Mouse (Mus musculus) liver, embryonic 13.5 days (tissue): ENCODE results near the gene Vsig8. TPM values are rescaled to one million over a fixed set of nuclear protein-coding genes. Genes with fewer than 3 reads are reported as not detected.

Source experiments
- ATAC-seq: fragments of 200-750 bp; cut with Nextera tagmentation; 2 replicates; pipeline ENCODE4 v1.8.0; 2017; ENCODE audit warnings: low read depth, mild to moderate bottlenecking, moderate number of reproducible peaks, moderate library complexity
- DNase-seq: peaks from one replicate; pipeline ENCODE4 v3.0.0; 2022
- H3K27ac ChIP-seq: fragments of 300-500 bp; sonication (generic); 2 replicates; pipeline ENCODE4 v1.5.1; 2015; ENCODE audit warnings: moderate library complexity, mild to moderate bottlenecking, inconsistent platforms
- H3K27me3 ChIP-seq: fragments of 300-500 bp; sonication (generic); 2 replicates; pipeline ENCODE4 v1.6.1; 2015; ENCODE audit warnings: mild to moderate bottlenecking, inconsistent platforms
- H3K36me3 ChIP-seq: fragments of 300-500 bp; sonication (generic); 2 replicates; pipeline ENCODE4 v1.6.1; 2015; ENCODE audit warnings: mild to moderate bottlenecking, inconsistent platforms
- H3K4me1 ChIP-seq: fragments of 300-500 bp; sonication (generic); replicated peaks from 2 replicates; pipeline ENCODE4 v1.6.1; 2015; ENCODE audit warnings: inconsistent platforms
- H3K4me2 ChIP-seq: fragments of 300-500 bp; sonication (generic); 2 replicates; pipeline ENCODE4 v1.6.1; 2015; ENCODE audit warnings: inconsistent platforms, mild to moderate bottlenecking, moderate library complexity
- H3K4me3 ChIP-seq: fragments of 300-500 bp; sonication (generic); replicated peaks from 2 replicates; pipeline ENCODE4 v1.5.1; 2015; ENCODE audit warnings: mild to moderate bottlenecking, inconsistent platforms
- H3K9ac ChIP-seq: fragments of 300-500 bp; sonication (generic); 2 replicates; pipeline ENCODE4 v1.6.1; 2015; ENCODE audit warnings: mild to moderate bottlenecking, inconsistent platforms
- H3K9me3 ChIP-seq: fragments of 300-500 bp; sonication (generic); replicated peaks from 2 replicates; pipeline ENCODE4 v1.6.1; 2016; ENCODE audit warnings: inconsistent platforms
- WGBS: fragments of 180-500 bp; shearing (Covaris S2); methylation state at CpG from one replicate; pipeline ENCODE4 v1.1.7; 2015; ENCODE audit not compliant: insufficient replicate concordance; 5-methylcytosine and 5-hydroxymethylcytosine counted together
- polyA plus RNA-seq: library from polyadenylated mRNA; unstranded; fragments of >200 nt; fragmentation: Nextera tagmentation; extraction: Ambion mirVana; gene quantifications from 2 replicates; pipeline ENCODE4 v1.2.1, GENCODE M21; 2015

Gene Vsig8
- polyA plus RNA-seq, 1 experiment from 2014 or later, result not detected

DNA sequence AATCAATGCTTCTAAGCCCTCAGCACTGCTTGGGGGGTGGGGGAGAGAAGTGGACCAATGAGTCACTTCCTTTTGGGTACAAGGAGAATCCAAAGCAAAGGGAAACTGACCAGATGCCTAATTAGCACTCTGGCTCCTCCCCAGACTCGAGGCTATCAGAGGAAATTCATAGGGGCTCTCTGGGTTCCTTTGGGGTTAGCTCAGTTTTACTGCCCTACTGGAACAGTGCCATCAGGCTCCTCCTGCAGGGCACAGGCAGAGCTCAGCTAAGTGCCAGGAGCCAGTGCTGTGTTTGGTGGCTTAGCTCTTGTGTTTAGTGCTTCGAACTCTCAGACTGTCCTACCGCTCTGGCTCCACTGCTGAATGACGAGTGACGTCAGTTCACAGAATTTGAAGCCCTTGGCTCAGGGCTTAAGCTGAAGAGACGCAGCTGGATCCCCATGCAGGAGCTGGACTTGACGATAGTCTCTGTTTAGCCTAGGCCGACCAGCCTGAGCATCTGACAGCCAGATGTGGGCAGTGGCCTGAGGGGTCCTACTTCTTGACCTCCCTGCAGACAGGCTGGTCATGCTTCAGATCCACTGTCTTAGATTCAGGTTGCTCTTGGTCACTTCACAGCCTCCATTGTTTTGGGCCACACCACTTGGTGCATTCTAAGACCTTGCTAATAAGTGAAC, 25.1 kb upstream of the Vsig8 start:
- 37% methylated on average over 8 of the region's 8 CpGs for WGBS
- peaks cover 65% of the 10 kb centered on the region for H3K27me3 ChIP-seq
- ATAC-seq, result no peak

GRCm38 (mm10) chr1:172532551-172532950, 23.2 kb upstream of the Vsig8 start:
- 3% methylated on average over 13 of the region's 13 CpGs for WGBS
- peak overlapping the region; percentile 28 for H3K4me2 ChIP-seq
- H3K4me3 ChIP-seq, result no peak overlapping the region
- peaks cover 47% of the 10 kb centered on the region for H3K27me3 ChIP-seq
- H3K4me1 ChIP-seq, result peaks cover 5% of the 10 kb centered on the region
- H3K27ac ChIP-seq, result no peak overlapping the region
- H3K9ac ChIP-seq, result no peak overlapping the region
- H3K9me3 ChIP-seq, result no peaks in the 10 kb centered on the region
- ATAC-seq, result 0 out of 2 replicates have a peak, but pooled peaks have one; percentile 22
- H3K36me3 ChIP-seq, result no peaks in the 10 kb centered on the region
- no peak for DNase-seq

More for the DNA sequence above, 25.1 kb upstream of the Vsig8 start:
- H3K4me2 ChIP-seq, result no peak overlapping the region
- H3K4me3 ChIP-seq, result no peak overlapping the region
- peaks cover 24% of the 10 kb centered on the region for H3K4me1 ChIP-seq
- H3K9ac ChIP-seq, result no peak overlapping the region
- no peak overlapping the region for H3K27ac ChIP-seq
- DNase-seq, result no peak
- no peaks in the 10 kb centered on the region for H3K36me3 ChIP-seq
- no peaks in the 10 kb centered on the region for H3K9me3 ChIP-seq

DNA sequence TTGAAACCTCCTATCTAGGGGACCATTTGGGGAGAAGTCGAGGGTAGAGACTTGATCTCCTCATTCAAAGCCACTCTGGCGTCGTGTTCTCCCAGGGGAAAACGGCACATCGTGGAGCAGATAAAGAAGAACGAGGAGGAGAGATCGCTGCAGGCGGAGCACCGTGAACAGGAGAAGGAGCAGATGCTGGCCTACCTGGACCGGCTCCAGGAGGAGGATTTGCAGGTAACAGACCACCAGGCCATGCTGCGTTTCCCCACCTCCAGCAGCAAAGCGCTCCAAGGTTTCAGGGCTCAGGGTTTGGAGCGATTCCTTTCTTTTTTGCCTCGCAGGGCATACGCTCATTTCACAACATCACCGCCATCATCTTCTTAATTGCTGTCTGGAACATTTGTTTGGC, 20.6 kb upstream of the Vsig8 start:
- Histone ChIP-seq H3K27me3 (peaks cover 44% of the 10 kb centered on the region), H3K9me3 (no peaks in the 10 kb centered on the region), H3K9ac (no peak overlapping the region), H3K4me2 (no peak overlapping the region), H3K4me1 (0 out of 2 replicates have a peak, but pooled peaks cover 5% of the 10 kb centered on the region), H3K27ac (no peak overlapping the region), H3K36me3 (no peaks in the 10 kb centered on the region), H3K4me3 (no peak overlapping the region)
- ATAC-seq (no peak), DNase-seq (no peak)
- 71% methylated on average over 16 of the region's 16 CpGs for WGBS

DNA sequence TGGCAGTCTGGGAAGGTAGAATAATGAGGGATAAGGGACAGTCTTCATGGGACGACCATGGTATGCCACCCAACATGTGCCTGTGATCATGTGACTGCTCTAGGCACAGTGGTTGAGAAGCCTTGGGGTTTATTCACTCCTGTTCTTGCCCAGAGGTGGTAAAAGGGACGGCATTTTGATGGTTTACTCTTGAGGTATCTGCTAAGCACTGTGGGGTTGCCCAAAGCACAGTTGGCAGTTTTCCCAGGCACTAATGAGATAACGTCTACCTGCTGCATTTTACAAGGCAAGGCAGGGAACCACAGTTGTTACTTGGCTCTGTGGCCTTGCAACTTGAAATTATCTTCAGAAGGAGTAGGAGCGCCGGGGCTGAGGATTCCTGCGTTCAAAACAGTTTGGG, 15.9 kb upstream of the Vsig8 start:
- no peak for DNase-seq
- Histone ChIP-seq H3K9ac (no peak overlapping the region), H3K9me3 (no peaks in the 10 kb centered on the region)

DNA sequence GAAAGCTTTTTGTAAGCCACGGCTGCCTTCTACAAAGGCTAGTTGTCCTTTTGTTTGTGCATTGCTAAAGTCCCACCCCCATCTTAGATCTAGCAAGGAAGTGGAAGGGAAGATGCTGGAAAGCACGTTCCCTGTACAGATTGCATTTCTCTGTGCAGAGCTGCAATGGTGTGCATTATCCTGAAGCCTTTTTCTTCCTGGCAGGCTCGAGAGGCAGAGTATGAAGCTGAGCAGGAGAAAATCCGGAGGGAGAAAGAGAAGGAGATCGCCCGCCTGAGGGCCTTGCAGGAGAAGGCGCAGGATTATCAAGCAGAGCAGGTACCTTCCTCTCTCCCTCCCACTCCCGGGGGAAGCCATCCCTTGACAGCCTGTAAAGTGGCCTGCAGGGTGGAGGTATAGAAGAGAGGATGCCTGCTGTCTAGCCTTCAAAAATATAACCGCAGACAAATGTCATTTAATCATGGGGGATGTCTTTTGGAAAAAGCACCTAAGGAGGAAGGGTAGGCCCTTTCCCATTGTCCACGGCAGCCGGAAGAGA, 15.4 kb upstream of the Vsig8 start:
- Histone ChIP-seq H3K9ac (no peak overlapping the region), H3K4me3 (no peak overlapping the region), H3K4me2 (no peak overlapping the region), H3K27ac (no peak overlapping the region), H3K4me1 (no peaks in the 10 kb centered on the region), H3K36me3 (no peaks in the 10 kb centered on the region), H3K9me3 (no peaks in the 10 kb centered on the region), H3K27me3 (no peaks in the 10 kb centered on the region)
- ATAC-seq (no peak), DNase-seq (no peak)
- WGBS, result 52% methylated on average over 11 of the region's 11 CpGs

More for the DNA sequence above, 15.9 kb upstream of the Vsig8 start:
- no peak overlapping the region for H3K4me2 ChIP-seq
- WGBS, result 50% methylated on average over 6 of the region's 6 CpGs
- no peaks in the 10 kb centered on the region for H3K36me3 ChIP-seq
- H3K27ac ChIP-seq, result no peak overlapping the region
- no peak overlapping the region for H3K4me3 ChIP-seq
- H3K27me3 ChIP-seq, result peaks cover under 1% of the 10 kb centered on the region; the same call in 1 of the 2 replicates
- H3K4me1 ChIP-seq, result no peaks in the 10 kb centered on the region
- ATAC-seq, result no peak

- no peak for DNase-seq
- Histone ChIP-seq H3K27me3 (peaks cover 12% of the 10 kb centered on the region; the same call in 1 of the 2 replicates), H3K9ac (no peak overlapping the region), H3K4me3 (no peak overlapping the region), H3K9me3 (no peaks in the 10 kb centered on the region), H3K36me3 (no peaks in the 10 kb centered on the region), H3K4me1 (peaks cover 3% of the 10 kb centered on the region), H3K4me2 (no peak overlapping the region), H3K27ac (no peak overlapping the region)
- WGBS, result 62% methylated on average over 4 of the region's 4 CpGs
- no peak for ATAC-seq
These were observed 9.7 kb upstream of the Vsig8 start for GRCm38 (mm10) chr1:172546062-172546461.

- no peak overlapping the region for H3K4me2 ChIP-seq
- peaks cover 12% of the 10 kb centered on the region; the same call in 1 of the 2 replicates for H3K27me3 ChIP-seq
- WGBS, result 16% methylated on average over 7 of the region's 7 CpGs
- peak; percentile 26; the same call in 1 of the 2 replicates for ATAC-seq
- H3K4me1 ChIP-seq, result peaks cover 3% of the 10 kb centered on the region
- no peaks in the 10 kb centered on the region for H3K9me3 ChIP-seq
- no peak for DNase-seq
- H3K4me3 ChIP-seq, result no peak overlapping the region
- H3K36me3 ChIP-seq, result no peaks in the 10 kb centered on the region
- H3K9ac ChIP-seq, result no peak overlapping the region
- no peak overlapping the region for H3K27ac ChIP-seq
These were observed 7.2 kb upstream of the Vsig8 start for GRCm38 (mm10) chr1:172548501-172548900.

GRCm38 (mm10) chr1:172549314-172549713, 6.4 kb upstream of the Vsig8 start:
- no peak overlapping the region for H3K9ac ChIP-seq
- 0 out of 2 replicates have a peak overlapping the region, but pooled peaks have one; percentile 33 for H3K4me3 ChIP-seq
- H3K4me1 ChIP-seq, result peaks cover 3% of the 10 kb centered on the region
- H3K36me3 ChIP-seq, result no peaks in the 10 kb centered on the region
- 0 out of 2 replicates have a peak overlapping the region, but pooled peaks have one; percentile 42 for H3K4me2 ChIP-seq
- H3K27me3 ChIP-seq, result peaks cover 12% of the 10 kb centered on the region; the same call in 1 of the 2 replicates
- H3K27ac ChIP-seq, result no peak overlapping the region
- WGBS, result 14% methylated on average over 2 of the region's 2 CpGs
- no peaks in the 10 kb centered on the region for H3K9me3 ChIP-seq
- DNase-seq (no peak), ATAC-seq (no peak)

- no peak overlapping the region for H3K9ac ChIP-seq
- H3K27ac ChIP-seq, result no peak overlapping the region
- peaks cover 3% of the 10 kb centered on the region for H3K4me1 ChIP-seq
- peak overlapping the region; percentile 42 for H3K4me2 ChIP-seq
- no peaks in the 10 kb centered on the region for H3K36me3 ChIP-seq
- WGBS, result 4% methylated on average over 8 of the region's 8 CpGs
- ATAC-seq (no peak), DNase-seq (no peak)
- peaks cover 12% of the 10 kb centered on the region; the same call in 1 of the 2 replicates for H3K27me3 ChIP-seq
- H3K9me3 ChIP-seq, result no peaks in the 10 kb centered on the region
- peak overlapping the region; percentile 33 for H3K4me3 ChIP-seq
These were observed 6.0 kb upstream of the Vsig8 start for GRCm38 (mm10) chr1:172549717-172550116.

DNA sequence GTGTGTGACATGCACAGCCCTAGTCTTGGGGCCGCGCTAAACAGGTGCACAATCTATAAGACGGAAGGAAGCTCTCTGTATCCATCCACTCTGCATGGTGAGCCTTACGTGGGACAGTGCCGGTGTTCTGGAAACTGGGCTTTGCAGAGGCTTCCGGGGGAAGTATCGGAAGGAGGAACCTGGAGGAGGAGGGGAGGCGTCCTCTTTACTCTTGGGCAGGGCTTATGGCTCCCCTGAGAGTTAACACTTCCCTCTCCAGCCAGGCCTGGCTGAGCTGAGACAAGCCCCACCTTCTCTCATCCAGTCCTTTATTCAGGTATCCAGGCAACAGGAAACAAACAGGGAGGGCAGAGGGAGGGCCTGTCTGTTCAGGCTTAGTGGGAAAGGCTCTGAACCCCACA, 5.2 kb upstream of the Vsig8 start:
- Histone ChIP-seq H3K36me3 (no peaks in the 10 kb centered on the region), H3K27me3 (peaks cover 12% of the 10 kb centered on the region; the same call in 1 of the 2 replicates), H3K4me3 (peak overlapping the region; percentile 33), H3K4me1 (peaks cover 3% of the 10 kb centered on the region), H3K9me3 (no peaks in the 10 kb centered on the region), H3K27ac (no peak overlapping the region), H3K4me2 (peak overlapping the region; percentile 42), H3K9ac (no peak overlapping the region)
- peak; percentile 50 for ATAC-seq
- no peak for DNase-seq
- under 1% methylated on average over 8 of the region's 8 CpGs for WGBS

DNA sequence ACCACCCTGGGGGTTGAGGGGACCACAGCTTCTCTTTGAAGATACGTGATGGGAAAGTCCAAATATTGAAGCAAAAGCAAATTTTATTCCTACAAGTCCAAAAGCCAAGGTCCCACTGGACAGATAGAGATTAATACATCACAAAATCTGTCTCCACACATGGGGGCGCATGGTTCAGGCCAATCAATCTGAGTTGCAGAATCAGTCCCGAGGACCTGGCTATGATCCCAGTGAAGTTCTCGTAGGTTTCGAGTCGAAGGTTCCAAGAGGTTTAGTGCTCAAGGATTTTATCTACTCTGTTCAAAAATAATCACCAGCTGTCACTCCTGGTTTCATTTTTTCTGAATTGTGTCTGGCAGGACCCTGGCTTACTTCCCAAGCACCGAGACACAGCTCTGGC, 4.7 kb upstream of the Vsig8 start:
- Histone ChIP-seq H3K4me2 (no peak overlapping the region), H3K9me3 (no peaks in the 10 kb centered on the region), H3K36me3 (no peaks in the 10 kb centered on the region), H3K27ac (no peak overlapping the region), H3K9ac (no peak overlapping the region), H3K4me1 (peaks cover 3% of the 10 kb centered on the region), H3K27me3 (peaks cover 12% of the 10 kb centered on the region; the same call in 1 of the 2 replicates), H3K4me3 (no peak overlapping the region)
- ATAC-seq (no peak), DNase-seq (no peak)
- WGBS, result 46% methylated on average over 7 of the region's 7 CpGs
